Mouse (Mus musculus): Measurements from ENCODE around the gene Bbs9.

- peak; percentile 14; the same call in 1 of the 2 replicates for TF ChIP-seq CTCF (conservative IDR thresholded peaks at IDR 0.05; ENCODE audit: insufficient read depth, insufficient read length, low read depth, low read length)
- no peak for TF ChIP-seq POLR2A (IDR thresholded peaks at IDR 0.05; ENCODE audit: low read depth, low read length)
These were observed 19.6 kb downstream of the Bbs9 start for GRCm38 (mm10) chr9:22495133-22495532.
